Mouse (Mus musculus) naive thymus-derived CD4-positive, alpha-beta T cell, adult 2 months (primary cell): ENCODE measurements around the gene Sobp.

Experiments used
- DNase-seq: peaks from one replicate; pipeline ENCODE4 v3.0.0-alpha.2; 2011; ENCODE audit warnings: low read depth

Sobp gene

GRCm38 (mm10) chr10:43158917-43159316, 15.4 kb downstream of the Sobp start:
- no peak for DNase-seq

DNA sequence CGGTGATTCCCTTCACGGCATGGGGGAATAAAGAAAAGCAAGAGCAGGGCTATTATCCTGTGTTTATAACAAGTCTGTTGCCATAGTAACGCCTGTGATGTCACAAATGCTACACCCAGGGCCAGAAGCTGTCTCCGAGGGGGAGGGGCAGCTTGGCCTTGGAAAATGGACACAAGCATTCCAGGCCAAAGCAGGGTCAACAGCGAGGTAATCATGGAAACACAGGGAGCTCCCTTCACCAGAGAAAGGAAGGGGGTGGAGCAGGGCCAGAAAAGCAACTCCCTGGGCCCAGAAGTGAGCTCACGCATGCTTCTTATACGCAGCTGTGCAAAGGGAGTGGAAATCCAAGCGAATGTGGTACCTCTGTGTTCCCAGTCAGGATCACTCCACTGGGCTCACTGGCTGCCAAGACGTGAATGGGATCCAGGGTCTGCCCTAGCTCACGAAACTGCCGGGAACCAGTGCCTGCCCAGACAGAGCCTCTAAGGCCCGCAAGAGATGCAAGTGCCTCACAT, 19.2 kb downstream of the Sobp start:
- DNase-seq: no peak

- no peak for DNase-seq
Observed at GRCm38 (mm10) chr10:43152643-43153042, 21.7 kb downstream of the Sobp start.

DNA sequence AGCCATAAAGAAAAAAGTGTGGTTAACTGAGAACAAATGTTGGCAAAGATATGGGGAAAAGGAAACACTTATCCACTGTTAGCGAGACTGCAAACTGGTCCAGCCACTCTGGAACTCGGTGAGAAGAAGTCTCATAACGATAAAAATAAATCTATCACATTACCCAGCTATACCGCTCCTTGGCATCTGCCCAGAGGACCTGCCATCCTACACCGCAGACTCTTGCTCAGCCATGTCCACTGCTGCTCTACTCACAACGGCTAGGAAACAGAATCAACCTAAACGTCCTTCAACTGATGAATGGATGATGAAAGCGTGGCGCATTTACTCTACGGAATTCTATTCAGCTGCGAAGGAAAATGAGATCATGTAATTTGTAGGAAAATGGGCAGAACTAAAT, 25.9 kb downstream of the Sobp start:
- DNase-seq: no peak

GRCm38 (mm10) chr10:43143173-43143572, 31.2 kb downstream of the Sobp start:
- DNase-seq: no peak

- DNase-seq: no peak
Observed at GRCm38 (mm10) chr10:43134027-43134426, 40.3 kb downstream of the Sobp start.

DNA sequence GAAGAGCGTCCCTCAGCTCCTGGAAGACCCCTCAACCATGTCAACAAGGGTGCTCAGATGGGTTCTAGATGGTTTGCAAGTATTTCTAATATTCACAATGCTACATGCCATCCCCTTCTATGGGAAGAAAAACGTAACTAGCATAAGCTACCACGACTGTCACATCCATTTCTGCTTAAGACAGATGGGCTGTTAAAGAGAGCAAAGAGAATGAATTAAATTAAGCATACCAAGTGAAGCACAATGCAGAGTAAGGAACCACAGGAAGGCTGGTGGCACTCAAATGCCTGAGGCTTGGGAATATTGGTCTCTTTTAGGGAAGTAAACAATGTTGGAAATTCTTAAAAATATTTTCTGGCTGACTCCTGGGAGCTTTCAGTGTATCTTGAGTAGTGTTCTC, 45.6 kb downstream of the Sobp start:
- DNase-seq: no peak

GRCm38 (mm10) chr10:43124561-43124960, 49.8 kb downstream of the Sobp start:
- no peak for DNase-seq

GRCm38 (mm10) chr10:43124156-43124555, 50.2 kb downstream of the Sobp start:
- DNase-seq: no peak

- no peak for DNase-seq
Observed at GRCm38 (mm10) chr10:43123422-43123821, 50.9 kb downstream of the Sobp start.

- DNase-seq: no peak
Observed at GRCm38 (mm10) chr10:43120688-43121450, 53.5 kb downstream of the Sobp start.

GRCm38 (mm10) chr10:43116083-43116927, 58.0 kb downstream of the Sobp start:
- DNase-seq: no peak

DNA sequence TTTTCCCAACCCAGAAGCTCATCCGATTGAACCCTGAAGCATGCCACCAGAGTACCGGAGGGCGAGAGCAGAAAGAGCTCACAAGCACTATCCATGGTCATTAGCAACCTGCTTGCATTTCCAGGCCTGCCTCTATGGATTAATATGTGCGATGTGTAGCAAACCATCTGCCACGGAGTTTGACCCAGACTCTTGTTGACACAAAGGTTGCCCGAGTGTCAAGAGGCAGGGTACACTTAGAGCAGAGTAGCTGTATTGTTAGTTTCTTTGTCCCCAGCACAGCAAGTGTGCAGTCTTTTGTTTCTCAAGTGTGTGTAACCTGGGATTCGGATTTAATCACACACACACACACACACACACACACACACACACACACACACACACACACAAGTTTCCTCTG, 62.0 kb downstream of the Sobp start:
- no peak for DNase-seq

DNA sequence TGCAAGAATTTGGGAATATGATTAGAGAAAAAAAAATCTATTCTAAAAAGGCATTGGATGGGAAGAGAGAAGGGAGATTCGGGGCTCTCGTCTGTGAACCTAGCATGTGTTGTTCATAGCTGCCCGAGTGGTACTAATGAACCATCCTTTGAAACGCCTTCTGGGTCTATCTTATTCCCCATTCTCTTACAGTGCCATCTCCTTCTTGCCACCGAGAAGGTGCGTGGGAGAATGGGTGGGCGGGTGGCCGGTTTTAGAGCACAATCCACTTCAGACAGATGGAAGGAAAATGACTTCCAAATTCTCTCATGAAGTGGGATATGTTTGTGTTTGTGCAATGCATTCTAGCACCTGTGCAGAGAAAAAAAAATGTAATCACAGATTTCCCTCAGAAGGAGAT, 67.7 kb downstream of the Sobp start:
- DNase-seq: no peak

DNA sequence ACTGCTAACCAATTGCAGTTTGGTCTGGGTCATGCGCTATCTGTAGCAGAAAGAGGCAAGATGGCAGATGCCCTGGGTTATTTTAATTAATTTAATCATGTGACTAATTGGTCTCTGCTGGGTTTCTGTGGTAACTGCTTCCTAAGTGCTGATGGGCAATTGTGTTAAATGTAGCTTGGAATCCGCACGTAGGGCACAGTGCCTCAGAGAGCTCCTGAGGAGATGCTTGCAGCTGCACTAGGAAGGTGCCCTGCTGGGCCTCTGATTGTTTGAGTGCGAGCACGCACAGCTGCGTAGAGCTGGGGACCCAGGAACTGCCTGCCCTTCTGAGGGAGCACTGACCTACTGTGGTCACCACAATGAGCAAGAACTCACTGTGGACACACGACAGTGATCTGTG, 68.1 kb downstream of the Sobp start:
- no peak for DNase-seq

DNA sequence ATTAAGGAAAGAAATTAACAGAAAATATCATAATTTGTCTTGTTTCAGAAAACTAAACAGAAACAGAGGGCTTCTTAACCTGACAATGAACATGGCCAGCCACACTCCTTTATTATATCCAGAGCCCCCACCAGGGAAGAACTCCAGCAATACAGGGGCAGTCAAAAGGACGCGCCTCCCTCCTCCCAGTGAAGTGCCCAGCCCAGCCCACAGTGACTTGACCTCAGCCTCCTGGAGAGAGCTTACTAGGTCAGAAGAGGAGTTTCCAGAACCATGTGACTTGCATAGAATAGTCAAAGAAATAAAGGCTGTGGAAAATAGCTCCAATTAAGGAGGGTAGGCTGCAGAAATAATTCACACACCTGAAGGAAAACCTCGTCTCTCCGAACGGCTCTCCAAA, 73.8 kb downstream of the Sobp start:
- no peak for DNase-seq

GRCm38 (mm10) chr10:43099229-43099628, 75.1 kb downstream of the Sobp start:
- DNase-seq: no peak

DNA sequence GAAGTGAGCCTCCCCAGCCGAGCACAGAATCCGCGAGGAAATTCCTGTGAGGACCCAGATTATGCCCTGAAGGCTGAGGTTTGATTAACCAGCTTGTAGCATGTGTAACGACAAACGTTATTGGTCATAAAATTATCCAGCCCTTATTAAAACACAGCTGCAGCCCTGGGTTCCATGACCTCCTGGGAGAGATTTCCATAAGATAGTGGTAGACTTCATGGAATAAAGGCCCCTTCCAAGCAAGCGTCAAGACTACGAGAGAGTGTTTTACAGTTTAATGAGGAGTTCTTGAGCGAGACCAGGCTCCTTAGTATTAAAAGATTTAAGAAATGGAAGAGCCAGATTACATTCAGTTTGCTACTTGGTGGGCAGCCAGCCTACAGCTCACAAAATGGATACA, 76.6 kb downstream of the Sobp start:
- no peak for DNase-seq

GRCm38 (mm10) chr10:43096614-43097013, 77.7 kb downstream of the Sobp start:
- DNase-seq: no peak

DNA sequence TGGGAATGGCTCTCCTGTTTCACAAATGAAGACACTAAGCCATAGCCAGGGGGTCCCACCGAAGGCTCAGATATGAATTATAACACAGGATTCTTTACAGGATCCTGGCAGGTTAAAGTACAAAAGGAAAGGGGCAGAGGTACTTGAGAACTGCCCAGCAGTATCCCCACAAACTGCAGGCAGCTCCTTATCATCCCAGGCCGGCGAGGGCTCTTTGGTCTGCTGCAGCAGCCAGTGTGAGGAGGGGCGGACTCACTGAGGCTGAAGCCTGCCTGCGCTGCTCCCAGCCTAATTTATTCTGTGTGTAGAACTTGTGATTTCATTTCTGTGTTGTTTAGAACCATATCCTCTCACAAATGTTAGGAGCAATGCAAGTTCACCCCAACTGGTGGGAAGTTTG, 79.8 kb downstream of the Sobp start:
- no peak for DNase-seq

DNA sequence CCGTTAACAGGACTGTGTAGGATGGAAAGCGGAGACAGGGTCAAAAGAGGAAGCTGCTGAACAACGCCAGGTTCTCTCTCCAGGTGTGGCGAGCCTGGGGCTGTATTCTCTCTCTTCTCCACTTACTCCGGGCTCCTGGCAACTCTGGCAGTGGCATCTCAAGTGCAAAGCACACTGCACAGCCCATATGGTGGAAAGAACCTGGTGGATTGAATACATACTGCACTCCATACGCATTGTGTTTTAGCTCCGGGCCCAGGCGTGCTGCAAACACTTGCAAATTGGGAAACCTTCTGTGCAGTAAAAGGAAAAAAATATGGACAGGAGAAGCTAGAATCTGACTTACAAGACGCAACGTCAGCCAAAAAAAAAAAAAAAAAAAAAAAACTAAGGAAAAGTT, 80.9 kb downstream of the Sobp start:
- DNase-seq: no peak

- DNase-seq: no peak
Observed at GRCm38 (mm10) chr10:43090040-43090439, 84.3 kb downstream of the Sobp start.

GRCm38 (mm10) chr10:43087421-43087820, 86.9 kb downstream of the Sobp start:
- DNase-seq: no peak
